ENCODE assay signal across 8 mouse cellular contexts in the genomic region with DNA sequence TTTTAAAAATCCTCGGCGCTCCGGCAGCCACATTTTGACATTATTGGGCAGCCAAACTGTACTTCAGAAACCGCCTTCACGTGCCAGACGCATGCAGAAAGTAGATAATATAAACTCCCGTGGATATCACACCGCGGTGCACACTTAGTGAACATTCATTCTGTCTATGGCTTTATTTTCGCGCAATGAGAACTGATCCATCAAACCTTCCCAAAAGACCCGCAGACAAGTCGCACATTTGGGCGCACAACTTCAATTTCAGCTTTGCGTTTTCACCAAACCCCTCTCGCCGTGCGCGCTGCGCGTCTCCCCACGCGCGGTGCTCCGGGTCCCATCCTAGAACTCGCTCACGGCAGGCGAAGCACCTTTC. TPM values are rescaled to one million over a fixed set of nuclear protein-coding genes. Genes with fewer than 3 reads are reported as not detected.
DNase-seq lines count a peak whose midpoint lies in the region; ATAC-seq and TF ChIP-seq lines count a peak whose summit lies in the region.

No protein-coding gene starts in this region.

- H3K36me3 ChIP-seq in heart, embryonic 12.5 days: 0 out of 2 replicates have a peak, but pooled peaks cover 3% of the 10 kb centered on the region
- H3K36me3 ChIP-seq in ES-Bruce4 (ENCODE audit: control insufficient read depth, insufficient read depth, low read length, poor library complexity, severe bottlenecking): peaks cover 6% of the 10 kb centered on the region; the same call in 1 of the 2 replicates
- no peaks in the 10 kb centered on the region for H3K36me3 ChIP-seq in forebrain, embryonic 11.5 days (ENCODE audit: control insufficient read depth, insufficient read depth, low read length)
- H3K36me3 ChIP-seq in liver, adult 2 months (ENCODE audit: control insufficient read depth, insufficient read depth, low read length): no peaks in the 10 kb centered on the region
- no peaks in the 10 kb centered on the region; the same call in 1 of the 2 replicates for H3K36me3 ChIP-seq in stomach, postnatal 0 days (ENCODE audit: control insufficient read depth, insufficient read depth, low read length)

- H3K4me1 ChIP-seq in heart, embryonic 12.5 days (replicated peaks): peaks cover 22% of the 10 kb centered on the region
- peaks cover 2% of the 10 kb centered on the region for H3K4me1 ChIP-seq in ES-Bruce4 (ENCODE audit: control insufficient read depth, insufficient read depth, low read length)
- H3K4me1 ChIP-seq in forebrain, embryonic 11.5 days (replicated peaks; ENCODE audit: control insufficient read depth, insufficient read depth, low read length): peaks cover 7% of the 10 kb centered on the region
- peaks cover 18% of the 10 kb centered on the region for H3K4me1 ChIP-seq in liver, adult 2 months (ENCODE audit: control insufficient read depth, insufficient read depth, low read length)
- no peaks in the 10 kb centered on the region for H3K4me1 ChIP-seq in stomach, postnatal 0 days (replicated peaks; ENCODE audit: control insufficient read depth, insufficient read depth)

- H3K27ac ChIP-seq in heart, embryonic 12.5 days (ENCODE audit: poor library complexity, severe bottlenecking): peak overlapping the region; percentile 96
- peak overlapping the region; percentile 44 for H3K27ac ChIP-seq in ES-Bruce4 (ENCODE audit: insufficient read depth, low read length)
- peak overlapping the region; percentile 96 for H3K27ac ChIP-seq in forebrain, embryonic 11.5 days (ENCODE audit: low read depth, low read length)
- H3K27ac ChIP-seq in liver, adult 2 months (replicated peaks; ENCODE audit: insufficient read depth, low read depth, low read length): peak overlapping the region; percentile 94
- H3K27ac ChIP-seq in stomach, postnatal 0 days (replicated peaks): peak overlapping the region; percentile 99

- no peak for DNase-seq in heart, postnatal 4 days
- no peak for DNase-seq in forebrain, embryonic 11.5 days (ENCODE audit: low spot score)
- peak; percentile 66 for DNase-seq in liver, adult 2 months (ENCODE audit: extremely low read depth, low read depth, low spot score)
- DNase-seq in stomach, postnatal 0 days (ENCODE audit: low spot score): no peak
- no peak for DNase-seq in thymus, postnatal 36 days
- no peak for DNase-seq in left cerebral cortex, postnatal 14 days (ENCODE audit: low spot score in 2 of 2)

- under 1% methylated on average over 28 of the region's 28 CpGs for WGBS in heart, embryonic 12.5 days
- WGBS in forebrain, embryonic 11.5 days: under 1% methylated on average over 28 of the region's 28 CpGs
- WGBS in liver, adult 2 months: 3% methylated on average over 28 of the region's 28 CpGs
- WGBS in stomach, postnatal 0 days: under 1% methylated on average over 28 of the region's 28 CpGs

- H3K4me2 ChIP-seq in heart, embryonic 12.5 days: peak overlapping the region; percentile 85
- H3K4me2 ChIP-seq in forebrain, embryonic 11.5 days (ENCODE audit: low read depth, low read length, severe bottlenecking): peak overlapping the region; percentile 78
- H3K4me2 ChIP-seq in stomach, postnatal 0 days (replicated peaks; ENCODE audit: low read depth): peak overlapping the region; percentile 78

- no peaks in the 10 kb centered on the region for H3K9me3 ChIP-seq in heart, embryonic 12.5 days (replicated peaks)
- no peaks in the 10 kb centered on the region for H3K9me3 ChIP-seq in ES-Bruce4 (replicated peaks; ENCODE audit: control insufficient read depth, insufficient read depth, low read length, poor library complexity, severe bottlenecking)
- no peaks in the 10 kb centered on the region for H3K9me3 ChIP-seq in forebrain, embryonic 11.5 days (ENCODE audit: control insufficient read depth, low read length)
- no peaks in the 10 kb centered on the region for H3K9me3 ChIP-seq in stomach, postnatal 0 days (ENCODE audit: control insufficient read depth, low read length)

- intact Hi-C loops in left cerebral cortex, postnatal 14 days (cut with DNase I): loop anchor here (5.0 kb wide), 6 partner anchors 67 to 593 kb away; no protein-coding TSS in a partner anchor

- TF ChIP-seq EP300 in ES-Bruce4 (IDR thresholded peaks at IDR 0.05; ENCODE audit: insufficient read depth, low read depth, low read length): no peak
- no peak for TF ChIP-seq EP300 in stomach, postnatal 0 days (optimal IDR thresholded peaks at IDR 0.05)

- no peak for TF ChIP-seq CTCF in ES-Bruce4 (IDR thresholded peaks at IDR 0.05; ENCODE audit: low read depth, low read length)
- TF ChIP-seq CTCF in liver, adult 2 months (IDR thresholded peaks at IDR 0.05; ENCODE audit: low read depth, low read length): no peak
- no peak for TF ChIP-seq CTCF in stomach, postnatal 0 days (IDR thresholded peaks at IDR 0.05; ENCODE audit: low read depth)

- TF ChIP-seq POLR2A in ES-Bruce4 (IDR thresholded peaks at IDR 0.05; ENCODE audit: insufficient read depth, low read length): no peak
- TF ChIP-seq POLR2A in liver, adult 2 months (IDR thresholded peaks at IDR 0.05; ENCODE audit: extremely low read depth, insufficient read depth, low read length): no peak

- H3K9ac ChIP-seq in heart, embryonic 12.5 days: peak overlapping the region; percentile 90
- peak overlapping the region; percentile 100 for H3K9ac ChIP-seq in ES-Bruce4 (ENCODE audit: low read depth, poor library complexity, severe bottlenecking)
- H3K9ac ChIP-seq in forebrain, embryonic 11.5 days (ENCODE audit: low read length): peak overlapping the region; percentile 79
- peak overlapping the region; percentile 96 for H3K9ac ChIP-seq in liver, adult 2 months (ENCODE audit: low read depth, low read length)
- H3K9ac ChIP-seq in stomach, postnatal 0 days (ENCODE audit: low read length): peak overlapping the region; percentile 82

- no peak for ATAC-seq in heart, embryonic 12.5 days (ENCODE audit: insufficient number of reproducible peaks, low FRiP score)
- peak; percentile 1; the same call in 1 of the 2 replicates for ATAC-seq in forebrain, embryonic 11.5 days (replicated peaks; ENCODE audit: low FRiP score)
- ATAC-seq in stomach, postnatal 0 days (ENCODE audit: low FRiP score, low TSS enrichment): no peak

- H3K4me3 ChIP-seq in heart, embryonic 12.5 days: peak overlapping the region; percentile 93
- H3K4me3 ChIP-seq in ES-Bruce4 (ENCODE audit: low read depth, low read length): peak overlapping the region; percentile 89
- H3K4me3 ChIP-seq in forebrain, embryonic 11.5 days (ENCODE audit: low read depth, low read length): peak overlapping the region; percentile 90
- peak overlapping the region; percentile 92 for H3K4me3 ChIP-seq in liver, adult 2 months (ENCODE audit: insufficient read depth, low read depth, low read length)
- H3K4me3 ChIP-seq in stomach, postnatal 0 days (ENCODE audit: low read depth, low read length): peak overlapping the region; percentile 96

- no peaks in the 10 kb centered on the region for H3K27me3 ChIP-seq in heart, embryonic 12.5 days (replicated peaks)
- no peaks in the 10 kb centered on the region for H3K27me3 ChIP-seq in ES-Bruce4 (ENCODE audit: control insufficient read depth, insufficient read depth, low read length, poor library complexity, severe bottlenecking)
- H3K27me3 ChIP-seq in forebrain, embryonic 11.5 days (ENCODE audit: control insufficient read depth, insufficient read depth, low read length): no peaks in the 10 kb centered on the region
- no peaks in the 10 kb centered on the region for H3K27me3 ChIP-seq in liver, adult 2 months (ENCODE audit: control insufficient read depth, insufficient read depth, low read length)
- no peaks in the 10 kb centered on the region for H3K27me3 ChIP-seq in stomach, postnatal 0 days (ENCODE audit: control insufficient read depth, insufficient read depth, low read length)

- peaks cover 21% of the 10 kb centered on the region; the same call in 1 of the 2 replicates for H3K79me2 ChIP-seq in liver, adult 2 months (ENCODE audit: control insufficient read depth, insufficient read depth, low read length)

RNA-seq across cellular contexts. Expression of a gene that starts 0.9 kb away (rescaled TPM):
- 16.9 and 22.8 TPM in 2 replicates for polyA plus RNA-seq in heart, embryonic 12.5 days (2016; fragmentation: Nextera tagmentation; extraction: Ambion mirVana)
- total RNA-seq in heart, postnatal 4 days (2021): 10 to 100 TPM; 57.5 to 58.8 TPM
- 50.0 and 64.4 TPM in 2 replicates for polyA plus RNA-seq in ES-Bruce4 (2011; ENCODE audit: insufficient read depth, insufficient read length, low read depth, missing spikeins)
- polyA plus RNA-seq in forebrain, embryonic 11.5 days (2014; fragmentation: Nextera tagmentation; extraction: Ambion mirVana): 28.6 and 30.1 TPM in 2 replicates
- total RNA-seq in liver, adult 2 months (2014; rRNA removed): 35.6 and 37.3 TPM in 2 replicates
- 12.6 and 19.4 TPM in 2 replicates for polyA plus RNA-seq in liver, adult 2 months (2012; rRNA removed)
- polyA plus RNA-seq in stomach, postnatal 0 days (2015; fragmentation: Nextera tagmentation; extraction: Ambion mirVana): 7.5 and 9.6 TPM in 2 replicates
- 100 to 1,000 TPM; 117 to 125 TPM for total RNA-seq in left cerebral cortex, postnatal 14 days (2021)

Comparison
In these comparisons a context has a peak if more than half of its experiments do, and no peak if none do; other contexts are left out.
1. H3K27ac ChIP-seq: peak in every context shown above with its lines; median percentile 99 in stomach, postnatal 0 days; 96 in heart, embryonic 12.5 days; 96 in forebrain, embryonic 11.5 days; 94 in liver, adult 2 months; 44 in ES-Bruce4.